Mouse (Mus musculus): ENCODE data around the gene Cenpp.

Gene Cenpp

GRCm38 (mm10) chr13:49466393-49467075 is 186.1 kb downstream of the Cenpp start:
- no peak for DNase-seq (ENCODE audit: low read depth in 2 of 2, low spot score in 2 of 2)

- DNase-seq (ENCODE audit: low read depth in 2 of 2, low spot score in 2 of 2): no peak
These were observed 186.7 kb downstream of the Cenpp start for GRCm38 (mm10) chr13:49465875-49466274.

- DNase-seq (ENCODE audit: low read depth in 2 of 2, low spot score in 2 of 2): no peak
These were observed 189.7 kb downstream of the Cenpp start for GRCm38 (mm10) chr13:49462921-49463320.

GRCm38 (mm10) chr13:49461458-49462132 is 191.0 kb downstream of the Cenpp start:
- DNase-seq (ENCODE audit: low read depth in 2 of 2, low spot score in 2 of 2): no peak

- no peak for DNase-seq (ENCODE audit: low read depth in 2 of 2, low spot score in 2 of 2)
These were observed 191.7 kb downstream of the Cenpp start for GRCm38 (mm10) chr13:49460692-49461414.

GRCm38 (mm10) chr13:49460276-49460675 is 192.3 kb downstream of the Cenpp start:
- DNase-seq (ENCODE audit: low read depth in 2 of 2, low spot score in 2 of 2): no peak

- peak; percentile 35 to 54 for DNase-seq (ENCODE audit: low read depth in 2 of 2, low spot score in 2 of 2)
These were observed 203.3 kb downstream of the Cenpp start for GRCm38 (mm10) chr13:49449318-49449749.

- DNase-seq (ENCODE audit: low read depth in 2 of 2, low spot score in 2 of 2): no peak
These were observed 208.1 kb downstream of the Cenpp start for GRCm38 (mm10) chr13:49444451-49444850.

- DNase-seq (ENCODE audit: low read depth in 2 of 2, low spot score in 2 of 2): no peak
These were observed 216.4 kb downstream of the Cenpp start for GRCm38 (mm10) chr13:49436170-49436569.

GRCm38 (mm10) chr13:49435745-49436144 is 216.8 kb downstream of the Cenpp start:
- DNase-seq (ENCODE audit: low read depth in 2 of 2, low spot score in 2 of 2): no peak

GRCm38 (mm10) chr13:49433268-49434029 is 219.1 kb downstream of the Cenpp start:
- no peak for DNase-seq (ENCODE audit: low read depth in 2 of 2, low spot score in 2 of 2)

GRCm38 (mm10) chr13:49430529-49430928 is 222.1 kb downstream of the Cenpp start:
- no peak for DNase-seq (ENCODE audit: low read depth in 2 of 2, low spot score in 2 of 2)

GRCm38 (mm10) chr13:49428042-49428675 is 224.4 kb downstream of the Cenpp start:
- no peak for DNase-seq (ENCODE audit: low read depth in 2 of 2, low spot score in 2 of 2)

- no peak for DNase-seq (ENCODE audit: low read depth in 2 of 2, low spot score in 2 of 2)
These were observed 225.8 kb downstream of the Cenpp start for GRCm38 (mm10) chr13:49426736-49427135.

GRCm38 (mm10) chr13:49421959-49422358 is 230.6 kb downstream of the Cenpp start:
- no peak for DNase-seq (ENCODE audit: low read depth in 2 of 2, low spot score in 2 of 2)

GRCm38 (mm10) chr13:49421606-49421917 is 231.0 kb downstream of the Cenpp start:
- peak in 1 of 2 experiments; percentile 12 for DNase-seq (ENCODE audit: low read depth in 2 of 2, low spot score in 2 of 2)

GRCm38 (mm10) chr13:49420754-49421605 is 231.6 kb downstream of the Cenpp start, which contains the start of gene Ippk:
TSS of gene Ippk (plus strand) at chr13:49421249.
- DNase-seq (ENCODE audit: low read depth in 2 of 2, low spot score in 2 of 2): peak; percentile 93
